Mouse (Mus musculus): ENCODE results near the gene Kifc3. TPM values are rescaled to one million over a fixed set of nuclear protein-coding genes. Genes with fewer than 3 reads are reported as not detected.

Gene Kifc3
- total and polyA plus RNA-seq, 3 experiments = 10.6 to 19.1 TPM; not detected in 1

- no peaks in the 10 kb centered on the region for H3K4me1 ChIP-seq (ENCODE audit: control insufficient read depth in 1 of 2, insufficient read depth in 2 of 2, low read length in 2 of 2)
- no peak overlapping the region for H3K4me3 ChIP-seq (ENCODE audit: control insufficient read depth in 1 of 2, insufficient read depth in 1 of 2, low read depth in 2 of 2, low read length in 2 of 2)
- DNase-seq (ENCODE audit: low read depth, low spot score) = no peak
- no peaks in the 10 kb centered on the region for H3K9me3 ChIP-seq (replicated peaks; ENCODE audit: insufficient read depth, low read length)
- no peak overlapping the region for H3K9ac ChIP-seq (ENCODE audit: control insufficient read depth, low read depth, low read length, poor library complexity, severe bottlenecking)
- H3K27ac ChIP-seq (ENCODE audit: control insufficient read depth, low read depth, low read length) = no peak overlapping the region
- no peak for TF ChIP-seq HCFC1 (IDR thresholded peaks at IDR 0.05; ENCODE audit: low read depth, low read length)
- TF ChIP-seq MYB (IDR thresholded peaks at IDR 0.05; ENCODE audit: low read depth, low read length) = no peak
- no peak for TF ChIP-seq RCOR1 (IDR thresholded peaks at IDR 0.05; ENCODE audit: low read depth, low read length)
- TF ChIP-seq USF2 (IDR thresholded peaks at IDR 0.05; ENCODE audit: borderline replicate concordance in 1 of 2, insufficient read depth in 1 of 2, low read depth in 1 of 2, low read length in 2 of 2) = no peak
- TF ChIP-seq NRF1 (IDR thresholded peaks at IDR 0.05; ENCODE audit: insufficient read depth, low read depth, low read length, poor library complexity, severe bottlenecking) = no peak
- TF ChIP-seq POLR2A (IDR thresholded peaks at IDR 0.05; ENCODE audit: control insufficient read depth in 1 of 2, insufficient read depth in 1 of 2, low read depth in 1 of 2, low read length in 2 of 2, poor library complexity in 1 of 2) = no peak
- no peak for TF ChIP-seq ETS1 (IDR thresholded peaks at IDR 0.05; ENCODE audit: low read depth, low read length)
- no peak for TF ChIP-seq MYC (IDR thresholded peaks at IDR 0.05; ENCODE audit: low read depth, low read length)
- TF ChIP-seq TAL1 (IDR thresholded peaks at IDR 0.05; ENCODE audit: low read length) = no peak
- no peak for TF ChIP-seq JUND (IDR thresholded peaks at IDR 0.05; ENCODE audit: low read depth, low read length)
- H3K27me3 ChIP-seq (ENCODE audit: control insufficient read depth in 1 of 2, insufficient read depth in 2 of 2, low read length in 2 of 2) = peaks cover 0 to 2% of the 10 kb centered on the region in 2 experiments; a peak in 2 of 4 replicates
- no peaks in the 10 kb centered on the region for H3K79me2 ChIP-seq (ENCODE audit: control insufficient read depth, insufficient read depth, low read length, poor library complexity)
- H3K36me3 ChIP-seq (ENCODE audit: control insufficient read depth in 1 of 2, insufficient read depth in 2 of 2, low read length in 2 of 2) = no peaks in the 10 kb centered on the region
Measured at GRCm38 (mm10) chr8:95176985-95177384, 25.6 kb downstream of the Kifc3 start.

DNA sequence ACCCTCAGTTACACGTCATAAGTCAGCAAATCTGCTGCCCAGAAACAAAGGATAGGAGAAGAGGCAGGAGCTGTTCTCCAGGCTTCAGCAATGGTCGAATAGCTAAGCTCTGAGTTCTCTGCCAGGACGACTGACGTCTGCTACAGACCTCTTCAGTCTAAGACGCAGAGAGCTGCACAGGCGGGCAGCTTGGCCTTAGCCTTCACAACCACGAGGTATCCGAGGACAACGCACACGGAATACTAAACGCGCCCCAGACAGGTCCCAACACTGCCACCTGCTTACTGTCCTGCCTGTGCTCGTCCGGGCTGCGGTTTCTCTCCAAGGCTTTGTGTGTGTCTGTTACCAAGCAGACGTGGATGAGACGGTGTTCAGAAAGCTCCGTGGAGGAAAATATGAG, 26.8 kb downstream of the Kifc3 start:
- H3K79me2 ChIP-seq (ENCODE audit: control insufficient read depth, insufficient read depth, low read length, poor library complexity) = no peaks in the 10 kb centered on the region
- H3K4me1 ChIP-seq (ENCODE audit: control insufficient read depth in 1 of 2, insufficient read depth in 2 of 2, low read length in 2 of 2) = no peaks in the 10 kb centered on the region
- H3K36me3 ChIP-seq (ENCODE audit: control insufficient read depth in 1 of 2, insufficient read depth in 2 of 2, low read length in 2 of 2) = no peaks in the 10 kb centered on the region
- H3K4me3 ChIP-seq (ENCODE audit: control insufficient read depth in 1 of 2, insufficient read depth in 1 of 2, low read depth in 2 of 2, low read length in 2 of 2) = no peak overlapping the region
- DNase-seq (ENCODE audit: low read depth, low spot score) = no peak
- H3K9me3 ChIP-seq (replicated peaks; ENCODE audit: insufficient read depth, low read length) = no peaks in the 10 kb centered on the region
- peaks cover 0 to 2% of the 10 kb centered on the region in 2 experiments; a peak in 2 of 4 replicates for H3K27me3 ChIP-seq (ENCODE audit: control insufficient read depth in 1 of 2, insufficient read depth in 2 of 2, low read length in 2 of 2)
- no peak overlapping the region for H3K9ac ChIP-seq (ENCODE audit: control insufficient read depth, low read depth, low read length, poor library complexity, severe bottlenecking)
- no peak overlapping the region for H3K27ac ChIP-seq (ENCODE audit: control insufficient read depth, low read depth, low read length)
- no peak for TF ChIP-seq EP300 (IDR thresholded peaks at IDR 0.05; ENCODE audit: low read depth in 1 of 2, low read length in 2 of 2)
- no peak for TF ChIP-seq POLR2A (IDR thresholded peaks at IDR 0.05; ENCODE audit: control insufficient read depth in 1 of 2, insufficient read depth in 1 of 2, low read depth in 1 of 2, low read length in 2 of 2, poor library complexity in 1 of 2)
- no peak for TF ChIP-seq POLR2AphosphoS2 (IDR thresholded peaks at IDR 0.05; ENCODE audit: low read length)
- TF ChIP-seq USF1 (IDR thresholded peaks at IDR 0.05; ENCODE audit: low read depth, low read length) = no peak
- no peak for TF ChIP-seq NRF1 (IDR thresholded peaks at IDR 0.05; ENCODE audit: insufficient read depth, low read depth, low read length, poor library complexity, severe bottlenecking)
- no peak for TF ChIP-seq JUND (IDR thresholded peaks at IDR 0.05; ENCODE audit: low read depth, low read length)
- no peak for TF ChIP-seq ZC3H11A (IDR thresholded peaks at IDR 0.05; ENCODE audit: low read depth, low read length)

All from MEL (cell line).